Mouse (Mus musculus) forebrain, postnatal 0 days (tissue): ENCODE results near the gene Mesd. TPM values are rescaled to one million over a fixed set of nuclear protein-coding genes. Genes with fewer than 3 reads are reported as not detected.

ENCODE experiments used
- ATAC-seq: fragments of 200-750 bp; cut with Nextera tagmentation; 2 replicates; pipeline ENCODE4 v1.8.0; 2017; ENCODE audit warnings: mild to moderate bottlenecking, moderate library complexity
- DNase-seq: peaks from one replicate; pipeline ENCODE4 v3.0.0-alpha.2; 2015
- H3K27ac ChIP-seq: fragments of 300-500 bp; sonication (generic); 2 replicates; pipeline ENCODE4 v1.5.1; 2014; ENCODE audit warnings: low read depth, mild to moderate bottlenecking, antibody characterized with exemption, low read length, moderate library complexity, mixed read lengths
- H3K27me3 ChIP-seq: fragments of 300-500 bp; sonication (generic); 2 replicates; pipeline ENCODE4 v1.6.1; 2014; ENCODE audit warnings: mild to moderate bottlenecking, low read length, mixed read lengths; ENCODE audit not compliant: insufficient read depth
- H3K36me3 ChIP-seq: fragments of 300-500 bp; sonication (generic); 2 replicates; pipeline ENCODE4 v1.6.1; 2014; ENCODE audit warnings: mild to moderate bottlenecking, moderate library complexity; ENCODE audit not compliant: insufficient read depth
- H3K4me1 ChIP-seq: fragments of 300-500 bp; sonication (generic); 2 replicates; pipeline ENCODE4 v1.6.1; 2014; ENCODE audit warnings: antibody characterized with exemption; ENCODE audit not compliant: insufficient read depth
- H3K4me2 ChIP-seq: fragments of 300-500 bp; sonication (generic); 2 replicates; pipeline ENCODE4 v1.6.1; 2014; ENCODE audit warnings: low read depth, mild to moderate bottlenecking, moderate library complexity
- H3K4me3 ChIP-seq: fragments of 300-500 bp; sonication (generic); 2 replicates; pipeline ENCODE4 v1.5.1; 2014; ENCODE audit warnings: low read depth, low read length, mixed read lengths
- H3K9ac ChIP-seq: fragments of 300-500 bp; sonication (generic); 2 replicates; pipeline ENCODE4 v1.6.1; 2014; ENCODE audit warnings: mild to moderate bottlenecking
- H3K9me3 ChIP-seq: fragments of 300-500 bp; sonication (generic); 2 replicates; pipeline ENCODE4 v1.6.1; 2016; ENCODE audit warnings: low read length
- CTCF ChIP-seq: sonication (generic); IDR thresholded peaks from 2 replicates; pipeline ENCODE4 v1.5.1; 2016; ENCODE audit warnings: antibody characterized with exemption, control low read depth, low read depth
- WGBS: fragments of 180-500 bp; shearing (Covaris S2); extraction: QIAGEN DNeasy Blood & Tissue Kit; methylation state at CpG from one replicate; pipeline ENCODE4 v1.1.7; 2014; 5-methylcytosine and 5-hydroxymethylcytosine counted together
- polyA plus RNA-seq: library from polyadenylated mRNA; unstranded; fragments of >200 nt; fragmentation: Nextera tagmentation; extraction: Ambion mirVana; gene quantifications from 2 replicates; pipeline ENCODE4 v1.2.1, GENCODE M21; 2015
- total RNA-seq: library from RNA; depleted of rRNA; stranded (reverse); fragments of >200 nt; gene quantifications from 2 replicates; pipeline ENCODE4 v1.2.3, GENCODE M21; 2014; rRNA removed

Mesd gene
- total RNA-seq (30.1 and 32.1 TPM in 2 replicates), polyA plus RNA-seq (63.9 and 76.9 TPM in 2 replicates)

GRCm38 (mm10) chr7:83884021-83884658 is at the start of gene Mesd, which contains the start of gene Tlnrd1:
Gene Mesd (plus strand): TSS chr7:83884466.
Gene Tlnrd1 (minus strand): TSS chr7:83884305.
- Histone ChIP-seq H3K9ac (peak within 1 kb of the TSS; percentile 93), H3K36me3 (no peaks in the 10 kb centered on the region), H3K4me1 (peaks cover 43% of the 10 kb centered on the region), H3K4me3 (peak within 1 kb of the TSS; percentile 81), H3K9me3 (no peaks in the 10 kb centered on the region), H3K27ac (peak within 1 kb of the TSS; percentile 95), H3K4me2 (peak within 1 kb of the TSS; percentile 72), H3K27me3 (no peaks in the 10 kb centered on the region)
- TF ChIP-seq CTCF, result peak; percentile 29; the same call in 1 of the 2 replicates
- WGBS, result 1% methylated on average over 68 of the region's 69 CpGs
- DNase-seq (peak; percentile 92), ATAC-seq (peak; percentile 91)

- 77% methylated on average over 5 of the region's 5 CpGs for WGBS
- Histone ChIP-seq H3K27ac (0 out of 2 replicates have a peak overlapping the region, but pooled peaks have one; percentile 15), H3K4me3 (no peak overlapping the region), H3K27me3 (no peaks in the 10 kb centered on the region; the same call in 1 of the 2 replicates), H3K4me2 (no peak overlapping the region), H3K4me1 (no peaks in the 10 kb centered on the region), H3K9ac (no peak overlapping the region), H3K36me3 (no peaks in the 10 kb centered on the region), H3K9me3 (no peaks in the 10 kb centered on the region)
- 0 out of 2 replicates have a peak, but pooled peaks have one; percentile 29 for ATAC-seq
- TF ChIP-seq CTCF, result no peak
- no peak for DNase-seq
Measured at GRCm38 (mm10) chr7:83838525-83839224, 45.6 kb upstream of the Mesd start.

GRCm38 (mm10) chr7:83840076-83840475 is 44.2 kb upstream of the Mesd start:
- H3K9me3 ChIP-seq, result no peaks in the 10 kb centered on the region
- no peak overlapping the region for H3K27ac ChIP-seq
- no peaks in the 10 kb centered on the region; the same call in 1 of the 2 replicates for H3K27me3 ChIP-seq
- no peaks in the 10 kb centered on the region for H3K4me1 ChIP-seq
- TF ChIP-seq CTCF, result no peak
- no peaks in the 10 kb centered on the region for H3K36me3 ChIP-seq
- H3K4me2 ChIP-seq, result no peak overlapping the region
- no peak overlapping the region for H3K9ac ChIP-seq
- DNase-seq (no peak), ATAC-seq (no peak)
- no peak overlapping the region for H3K4me3 ChIP-seq
- WGBS, result 85% methylated on average over 2 of the region's 2 CpGs

- Histone ChIP-seq H3K27ac (no peak overlapping the region), H3K4me3 (no peak overlapping the region), H3K4me1 (no peaks in the 10 kb centered on the region), H3K9ac (no peak overlapping the region), H3K9me3 (no peaks in the 10 kb centered on the region), H3K27me3 (no peaks in the 10 kb centered on the region; the same call in 1 of the 2 replicates), H3K36me3 (no peaks in the 10 kb centered on the region), H3K4me2 (no peak overlapping the region)
- no peak for TF ChIP-seq CTCF
- DNase-seq, result no peak
- WGBS, result 47% methylated on average over 6 of the region's 6 CpGs
- no peak for ATAC-seq
Measured at GRCm38 (mm10) chr7:83842486-83843259, 41.6 kb upstream of the Mesd start.

- H3K4me1 ChIP-seq, result no peaks in the 10 kb centered on the region
- TF ChIP-seq CTCF, result no peak
- DNase-seq (no peak), ATAC-seq (no peak)
- no peak overlapping the region for H3K4me2 ChIP-seq
- 91% methylated on average over 3 of the region's 3 CpGs for WGBS
- no peak overlapping the region for H3K9ac ChIP-seq
- no peaks in the 10 kb centered on the region for H3K36me3 ChIP-seq
- H3K9me3 ChIP-seq, result no peaks in the 10 kb centered on the region
- no peak overlapping the region for H3K4me3 ChIP-seq
- no peaks in the 10 kb centered on the region; the same call in 1 of the 2 replicates for H3K27me3 ChIP-seq
- H3K27ac ChIP-seq, result no peak overlapping the region
Measured at GRCm38 (mm10) chr7:83844807-83845206, 39.5 kb upstream of the Mesd start.

GRCm38 (mm10) chr7:83847187-83848075 is 36.8 kb upstream of the Mesd start:
- Histone ChIP-seq H3K27me3 (no peaks in the 10 kb centered on the region), H3K36me3 (no peaks in the 10 kb centered on the region), H3K9ac (no peak overlapping the region), H3K9me3 (no peaks in the 10 kb centered on the region), H3K4me1 (no peaks in the 10 kb centered on the region), H3K4me2 (no peak overlapping the region), H3K4me3 (no peak overlapping the region), H3K27ac (no peak overlapping the region)
- no peak for ATAC-seq
- no peak for DNase-seq
- 64% methylated on average over 5 of the region's 5 CpGs for WGBS
- no peak for TF ChIP-seq CTCF
